Mouse (Mus musculus) heart, adult 9 months (tissue): ENCODE data around the gene Arhgef18.

Experiments
- DNase-seq, 2 experiments: peaks; one replicate each; pipeline ENCODE4 v3.0.0; 2022; ENCODE audit warnings: low spot score in 2 of 2

Gene Arhgef18

GRCm38 (mm10) chr8:3500235-3501090 lies 107.7 kb downstream of the Arhgef18 start, which contains the start of gene Mcoln1:
Gene Mcoln1 (plus strand): TSS chr8:3500457.
- DNase-seq = peak; percentile 98 to 99

DNA sequence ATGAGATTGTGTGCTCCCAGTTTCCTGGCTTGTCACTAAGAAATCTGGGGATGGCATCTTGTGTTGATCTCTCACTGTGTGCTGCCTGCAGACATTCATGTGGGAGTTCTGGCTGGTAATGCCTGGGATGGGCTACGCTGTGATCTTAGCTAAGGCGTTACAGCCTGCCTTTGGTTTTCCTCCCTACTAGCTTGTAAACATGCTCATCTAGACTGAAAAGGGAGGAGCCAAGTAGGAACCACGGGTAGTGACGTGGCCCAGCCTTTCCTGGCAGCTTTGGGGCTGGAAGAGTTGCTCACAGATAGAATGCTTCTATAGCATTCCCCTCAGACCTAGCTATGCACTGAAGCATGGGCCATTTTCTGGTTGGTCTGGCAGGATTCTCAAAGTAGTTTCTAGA lies 109.4 kb downstream of the Arhgef18 start:
- no peak for DNase-seq
